9 mouse cellular contexts compared by ENCODE assay signal in genomic region chr5:148697631-148698368, GRCm38 (mm10).
A peak's percentile ranks its signal among the peaks of the same experiment; 100 is the strongest.
DNase-seq lines count a peak whose midpoint lies in the region; ATAC-seq and TF ChIP-seq lines count a peak whose summit lies in the region.
"Had no signal": no experiment of that assay in that cellular context is flagged by ENCODE, and none has a peak within 500 bp of the region (broad histone marks: within the 10 kb centered on the region; RNA-seq: fewer than 3 reads in every experiment).

No protein-coding gene starts in this region.

- peaks cover 9% of the 10 kb centered on the region; the same call in 1 of the 2 replicates for H3K9me3 ChIP-seq in heart, embryonic 13.5 days
- H3K9me3 ChIP-seq in heart, embryonic 11.5 days (replicated peaks; ENCODE audit: control insufficient read depth, low read length): no peaks in the 10 kb centered on the region
- H3K9me3 ChIP-seq in forebrain, postnatal 0 days (ENCODE audit: low read length): peaks cover 6% of the 10 kb centered on the region; the same call in 1 of the 2 replicates

- H3K9ac ChIP-seq in heart, embryonic 13.5 days: no peak overlapping the region
- H3K9ac ChIP-seq in heart, embryonic 11.5 days (ENCODE audit: low read depth, low read length): no peak overlapping the region
- H3K9ac ChIP-seq in forebrain, postnatal 0 days: no peak overlapping the region
- H3K9ac ChIP-seq: limb, embryonic 12.5 days had no signal

- no peak for ATAC-seq in heart, embryonic 13.5 days (ENCODE audit: extremely low read depth, insufficient number of reproducible peaks, low FRiP score, low TSS enrichment)
- ATAC-seq in heart, embryonic 11.5 days (replicated peaks; ENCODE audit: insufficient number of reproducible peaks, low FRiP score, low TSS enrichment): no peak
- ATAC-seq in forebrain, postnatal 0 days: peak; percentile 86

- no peaks in the 10 kb centered on the region for H3K36me3 ChIP-seq in heart, embryonic 13.5 days
- no peaks in the 10 kb centered on the region for H3K36me3 ChIP-seq in heart, embryonic 11.5 days (ENCODE audit: control insufficient read depth, insufficient read depth, low read length)
- no peaks in the 10 kb centered on the region for H3K36me3 ChIP-seq in forebrain, postnatal 0 days (ENCODE audit: insufficient read depth)
- H3K36me3 ChIP-seq: G1E; limb, embryonic 12.5 days had no signal

- intact Hi-C loops in left cerebral cortex, postnatal 4 days (cut with DNase I): no loop called here

- no peak for TF ChIP-seq CTCF in forebrain, postnatal 0 days (IDR thresholded peaks at IDR 0.05; ENCODE audit: low read depth)

- H3K4me2 ChIP-seq in heart, embryonic 13.5 days: no peak overlapping the region
- no peak overlapping the region for H3K4me2 ChIP-seq in heart, embryonic 11.5 days
- no peak overlapping the region for H3K4me2 ChIP-seq in forebrain, postnatal 0 days (ENCODE audit: low read depth)
- H3K4me2 ChIP-seq: limb, embryonic 12.5 days had no signal

- H3K27me3 ChIP-seq in heart, embryonic 13.5 days (replicated peaks): no peaks in the 10 kb centered on the region
- H3K27me3 ChIP-seq in heart, embryonic 11.5 days (ENCODE audit: control insufficient read depth, insufficient read depth, low read length): no peaks in the 10 kb centered on the region
- no peaks in the 10 kb centered on the region for H3K27me3 ChIP-seq in forebrain, postnatal 0 days (ENCODE audit: insufficient read depth, low read length)
- H3K27me3 ChIP-seq: limb, embryonic 12.5 days had no signal

- DNase-seq in left cerebral cortex, postnatal 4 days: peak; percentile 88
- no peak for DNase-seq in left cerebral cortex, adult 8-10 months (ENCODE audit: low spot score in 2 of 2)
- DNase-seq in adrenal gland, postnatal 36 days: peak; percentile 27 to 53
- peak; percentile 63 for DNase-seq in forebrain, postnatal 0 days
- DNase-seq in natural killer cell, adult 2 months (ENCODE audit: low spot score in 2 of 2): no peak

- 0 out of 2 replicates have a peak overlapping the region, but pooled peaks have one; percentile 26 for H3K27ac ChIP-seq in heart, embryonic 13.5 days (replicated peaks)
- no peak overlapping the region for H3K27ac ChIP-seq in heart, embryonic 11.5 days (ENCODE audit: low read depth, low read length)
- no peak overlapping the region for H3K27ac ChIP-seq in forebrain, postnatal 0 days (ENCODE audit: low read depth, low read length)
- H3K27ac ChIP-seq: limb, embryonic 12.5 days had no signal

- H3K4me1 ChIP-seq in heart, embryonic 13.5 days: peaks cover 17% of the 10 kb centered on the region; the same call in 1 of the 2 replicates
- no peaks in the 10 kb centered on the region for H3K4me1 ChIP-seq in heart, embryonic 11.5 days (ENCODE audit: control insufficient read depth, insufficient read depth, low read length)
- no peaks in the 10 kb centered on the region for H3K4me1 ChIP-seq in forebrain, postnatal 0 days (ENCODE audit: insufficient read depth)

- WGBS in heart, embryonic 13.5 days: 79% methylated on average over 22 of the region's 22 CpGs
- 80% methylated on average over 22 of the region's 22 CpGs for WGBS in heart, embryonic 11.5 days (ENCODE audit: insufficient replicate concordance)
- 50% methylated on average over 22 of the region's 22 CpGs for WGBS in forebrain, postnatal 0 days

- H3K4me3 ChIP-seq in heart, embryonic 13.5 days: no peak overlapping the region
- H3K4me3 ChIP-seq in heart, embryonic 11.5 days (ENCODE audit: low read depth, low read length): no peak overlapping the region
- no peak overlapping the region for H3K4me3 ChIP-seq in forebrain, postnatal 0 days (ENCODE audit: low read depth, low read length)
- H3K4me3 ChIP-seq: limb, embryonic 12.5 days had no signal

Comparison
In these comparisons a context has a peak if more than half of its experiments do, and no peak if none do; other contexts are left out.
1. DNase-seq: peak in left cerebral cortex, postnatal 4 days (single experiment), adrenal gland, postnatal 36 days (2 of 2) and forebrain, postnatal 0 days (single experiment); none in left cerebral cortex, adult 8-10 months (0 of 2) and natural killer cell, adult 2 months (0 of 2).